Mouse (Mus musculus) limb, embryonic 10.5 days (tissue): ENCODE results near the gene Sucnr1. TPM values are rescaled to one million over a fixed set of nuclear protein-coding genes. Genes with fewer than 3 reads are reported as not detected.

Experiments used
- DNase-seq: peaks from one replicate; pipeline ENCODE4 v3.0.0-alpha.2; 2017; ENCODE audit warnings: low spot score
- H3K27ac ChIP-seq: fragments of 300-500 bp; sonication (generic); 2 replicates; pipeline ENCODE4 v1.5.1; 2016; ENCODE audit warnings: mild to moderate bottlenecking
- H3K27me3 ChIP-seq: fragments of 300-500 bp; sonication (generic); 2 replicates; pipeline ENCODE4 v1.6.1; 2016; ENCODE audit warnings: low read depth, mild to moderate bottlenecking; ENCODE audit not compliant: poor library complexity, severe bottlenecking
- H3K36me3 ChIP-seq: fragments of 300-500 bp; sonication (generic); 2 replicates; pipeline ENCODE4 v1.6.1; 2016; ENCODE audit warnings: mild to moderate bottlenecking, moderate library complexity
- H3K4me1 ChIP-seq: fragments of 300-500 bp; sonication (generic); 2 replicates; pipeline ENCODE4 v1.6.1; 2016
- H3K4me3 ChIP-seq: fragments of 300-500 bp; sonication (generic); 2 replicates; pipeline ENCODE4 v1.5.1; 2016; ENCODE audit warnings: mild to moderate bottlenecking, moderate library complexity
- H3K9me3 ChIP-seq: fragments of 300-500 bp; sonication (generic); replicated peaks from 2 replicates; pipeline ENCODE4 v1.6.1; 2016; ENCODE audit warnings: mild to moderate bottlenecking
- WGBS: fragments of 180-500 bp; shearing (Covaris S2); methylation state at CpG from one replicate; pipeline ENCODE4 v1.1.7; 2016; 5-methylcytosine and 5-hydroxymethylcytosine counted together
- polyA plus RNA-seq: library from polyadenylated mRNA; unstranded; fragments of >200 nt; fragmentation: Nextera tagmentation; extraction: Ambion mirVana; gene quantifications from 2 replicates; pipeline ENCODE4 v1.2.1, GENCODE M21; 2016

Sucnr1 gene
- polyA plus RNA-seq, 1 experiment from 2014 or later = not detected

- 46% methylated on average over 9 of the region's 9 CpGs for WGBS
- no peaks in the 10 kb centered on the region for H3K27me3 ChIP-seq
- no peaks in the 10 kb centered on the region for H3K36me3 ChIP-seq
- DNase-seq = no peak
- no peaks in the 10 kb centered on the region for H3K9me3 ChIP-seq
- peaks cover 5% of the 10 kb centered on the region for H3K4me1 ChIP-seq
- no peak overlapping the region for H3K27ac ChIP-seq
- no peak overlapping the region for H3K4me3 ChIP-seq
Observed at GRCm38 (mm10) chr3:60123859-60124794, 42.5 kb downstream of the Sucnr1 start.

DNA sequence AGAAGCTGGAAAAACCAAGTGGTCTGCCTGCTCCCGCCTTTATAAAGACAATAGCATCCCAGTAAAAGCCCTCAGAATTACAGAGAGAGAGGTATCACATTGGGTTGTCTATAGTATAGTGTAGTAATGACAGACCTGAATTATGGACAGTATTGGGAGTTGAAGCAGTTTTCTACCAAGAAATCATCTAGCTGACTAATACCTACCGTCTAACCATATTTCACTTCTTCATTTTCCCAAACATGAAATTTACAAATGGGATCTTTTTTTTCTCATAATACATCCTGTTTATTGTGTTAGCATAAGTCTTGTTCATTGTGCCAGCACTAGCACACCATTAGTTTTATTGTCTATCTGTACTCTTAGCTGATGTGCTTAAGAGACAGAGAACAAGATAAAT is 44.9 kb downstream of the Sucnr1 start:
- Histone ChIP-seq H3K9me3 (no peaks in the 10 kb centered on the region), H3K4me1 (peaks cover 5% of the 10 kb centered on the region), H3K36me3 (no peaks in the 10 kb centered on the region), H3K4me3 (no peak overlapping the region), H3K27me3 (no peaks in the 10 kb centered on the region), H3K27ac (no peak overlapping the region)
- DNase-seq = no peak
- WGBS = 96% methylated on average over 2 of the region's 2 CpGs

DNA sequence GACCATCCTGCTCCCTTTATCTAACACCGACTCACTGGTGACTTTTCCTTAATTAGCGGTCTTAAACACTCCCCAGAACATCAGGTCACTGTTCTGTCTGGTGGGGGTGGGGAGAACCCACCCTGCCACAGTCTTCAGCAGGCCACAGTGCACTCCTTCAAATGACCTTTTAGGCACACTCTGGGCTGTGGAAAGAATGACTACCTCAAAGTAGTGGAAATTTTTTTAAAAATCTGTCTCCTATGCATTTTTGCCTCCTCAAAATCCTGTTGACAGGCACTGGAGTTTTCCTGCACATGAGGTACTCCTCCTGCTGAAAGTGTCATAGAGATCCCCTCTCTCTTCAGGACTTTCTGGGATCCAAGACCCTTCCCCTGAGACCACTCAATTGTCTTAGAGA is 46.6 kb downstream of the Sucnr1 start:
- DNase-seq = no peak
- H3K4me1 ChIP-seq = peaks cover 5% of the 10 kb centered on the region

GRCm38 (mm10) chr3:60135801-60136200 is 54.1 kb downstream of the Sucnr1 start:
- H3K27me3 ChIP-seq = no peaks in the 10 kb centered on the region
- DNase-seq = no peak
- no peaks in the 10 kb centered on the region for H3K4me1 ChIP-seq
- H3K27ac ChIP-seq = no peak overlapping the region
- 32% methylated on average over 2 of the region's 2 CpGs for WGBS
- H3K4me3 ChIP-seq = no peak overlapping the region
- no peaks in the 10 kb centered on the region for H3K36me3 ChIP-seq
- H3K9me3 ChIP-seq = no peaks in the 10 kb centered on the region

More for the DNA sequence above, 46.6 kb downstream of the Sucnr1 start:
- Histone ChIP-seq H3K36me3 (no peaks in the 10 kb centered on the region), H3K4me3 (no peak overlapping the region), H3K9me3 (no peaks in the 10 kb centered on the region), H3K27me3 (no peaks in the 10 kb centered on the region), H3K27ac (no peak overlapping the region)
- whole genome bisulfite sequencing = 61% methylated on average over 2 of the region's 2 CpGs

Other genes starting within 250 kb of the Sucnr1 start
- gene Gm8298, start 220.8 kb upstream of the Sucnr1 start, polyA plus RNA-seq = not detected in 2 replicates
- not detected in 2 replicates for gene C130079G13Rik, start 156.7 kb upstream of the Sucnr1 start, polyA plus RNA-seq
- gene Aadacl2, start 75.1 kb upstream of the Sucnr1 start, polyA plus RNA-seq = not detected in 2 replicates
- gene Aadac, start 56.2 kb upstream of the Sucnr1 start, polyA plus RNA-seq = not detected in 2 replicates